Mouse (Mus musculus): Measurements from ENCODE around the gene Plekhh3. TPM values are rescaled to one million over a fixed set of nuclear protein-coding genes. Genes with fewer than 3 reads are reported as not detected.
A peak's percentile ranks its signal among the peaks of the same experiment; 100 is the strongest.

Gene Plekhh3
- total RNA-seq, 1 experiment from 2014 or later, result 30.5 TPM

DNA sequence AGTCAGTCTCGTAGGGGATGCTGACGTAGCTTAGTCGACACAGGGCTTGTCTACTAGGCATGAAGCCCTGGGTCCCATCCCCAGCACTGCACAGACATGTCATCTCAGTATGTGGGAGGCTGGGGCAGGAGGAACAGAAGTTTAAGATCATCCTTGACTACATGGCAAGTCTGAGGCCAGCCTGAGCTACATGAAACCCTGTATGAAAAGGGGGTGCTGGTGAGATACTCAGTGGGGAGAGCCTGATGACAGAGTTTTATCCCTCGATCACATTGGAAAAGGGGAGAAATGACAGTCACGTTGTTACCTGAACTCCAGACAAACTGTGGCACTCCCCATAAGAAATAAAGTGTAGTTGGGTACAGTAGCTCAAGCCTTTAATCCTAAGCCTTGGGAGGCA, 16.4 kb upstream of the Plekhh3 start:
- no peak for DNase-seq

GRCm38 (mm10) chr11:101186526-101187247, 15.5 kb upstream of the Plekhh3 start:
- DNase-seq, result peak; percentile 4

GRCm38 (mm10) chr11:101185441-101185840, 14.3 kb upstream of the Plekhh3 start:
- DNase-seq, result no peak

DNA sequence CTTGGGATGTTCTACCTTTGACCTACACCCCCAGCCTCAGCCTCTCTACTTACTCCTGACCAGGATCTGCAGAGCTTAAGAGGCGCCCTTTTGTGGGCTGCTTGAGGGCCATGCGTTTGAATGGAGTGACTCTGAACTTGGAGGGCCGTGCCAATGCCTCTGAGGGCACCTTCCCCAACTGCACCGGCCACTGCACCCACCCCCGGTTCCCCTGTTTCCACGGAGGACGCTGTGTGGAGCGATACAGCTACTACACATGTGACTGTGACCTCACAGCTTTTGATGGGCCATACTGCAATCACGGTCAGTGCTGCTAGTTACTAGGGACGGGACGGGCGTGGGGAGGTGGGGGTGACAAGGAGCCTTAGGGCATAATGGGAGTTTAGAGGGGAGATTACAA, 13.8 kb upstream of the Plekhh3 start:
- DNase-seq, result no peak

GRCm38 (mm10) chr11:101182771-101183517, 11.8 kb upstream of the Plekhh3 start:
- DNase-seq, result no peak

DNA sequence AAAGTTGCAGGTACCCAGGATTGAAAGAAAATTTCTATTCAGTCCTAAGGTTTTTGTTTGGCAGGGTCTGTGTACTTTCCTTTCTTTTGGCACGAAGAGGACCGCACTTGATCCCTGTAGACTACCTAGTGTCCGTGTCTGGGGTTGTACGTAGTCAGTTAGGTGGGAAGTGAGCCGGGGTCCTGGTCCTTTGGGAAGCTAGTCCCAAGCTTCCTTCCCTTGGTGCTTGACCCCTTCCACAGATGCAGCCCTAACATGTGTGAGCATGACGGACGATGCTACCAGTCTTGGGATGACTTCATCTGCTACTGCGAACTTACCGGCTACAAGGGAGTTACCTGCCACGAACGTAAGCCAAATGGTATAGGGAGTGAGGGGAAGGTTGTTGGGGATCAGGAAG, 10.8 kb upstream of the Plekhh3 start:
- DNase-seq, result no peak

GRCm38 (mm10) chr11:101180846-101181740, 9.9 kb upstream of the Plekhh3 start:
- DNase-seq, result peak; percentile 88

- no peak for DNase-seq
Observed at GRCm38 (mm10) chr11:101180261-101180660, 9.1 kb upstream of the Plekhh3 start.

GRCm38 (mm10) chr11:101179306-101179705, 8.2 kb upstream of the Plekhh3 start:
- DNase-seq, result no peak

- DNase-seq, result no peak
Observed at GRCm38 (mm10) chr11:101178061-101179058, 7.2 kb upstream of the Plekhh3 start.

GRCm38 (mm10) chr11:101176933-101177773, 6.0 kb upstream of the Plekhh3 start:
- peak; percentile 74 for DNase-seq

DNA sequence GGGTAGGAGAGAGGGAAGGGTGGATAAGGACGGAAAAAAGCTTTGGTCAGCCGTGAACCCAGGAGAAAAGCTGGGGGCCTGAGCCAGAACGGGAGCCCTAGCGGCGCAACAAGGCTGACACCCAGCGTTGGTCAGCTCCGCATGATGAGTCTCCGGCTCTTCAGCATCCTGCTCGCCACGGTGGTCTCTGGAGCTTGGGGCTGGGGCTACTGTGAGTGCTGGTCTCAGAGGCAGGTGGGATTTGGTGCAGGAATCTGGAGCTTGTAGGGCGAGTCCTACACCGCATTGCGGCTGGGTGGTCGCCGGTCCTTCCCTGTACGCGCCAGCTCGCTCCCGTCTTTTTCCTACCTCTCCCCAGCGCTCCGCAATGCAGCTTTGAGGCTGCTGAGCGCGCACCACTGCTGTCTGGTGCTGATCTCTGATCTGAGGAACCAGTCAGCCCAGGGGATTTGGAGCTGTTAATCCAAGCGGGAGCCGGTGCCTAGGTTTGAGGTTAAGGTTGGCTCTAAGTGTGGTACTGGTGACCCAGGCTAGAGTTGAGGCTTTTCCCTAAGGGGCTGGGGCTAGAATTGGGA, 5.1 kb upstream of the Plekhh3 start:
- DNase-seq, result peak; percentile 70

GRCm38 (mm10) chr11:101175636-101176116, 4.5 kb upstream of the Plekhh3 start:
- peak; percentile 51 for DNase-seq

GRCm38 (mm10) chr11:101174851-101175628, 3.9 kb upstream of the Plekhh3 start, which contains the start of gene Ccr10:
Ccr10 (minus strand) TSS chr11:101175443.
- peak; percentile 50 for DNase-seq

- DNase-seq, result no peak
Observed at GRCm38 (mm10) chr11:101174389-101174745, 3.2 kb upstream of the Plekhh3 start.

- peak; percentile 88 for DNase-seq
Observed at GRCm38 (mm10) chr11:101173631-101174388, 2.7 kb upstream of the Plekhh3 start.

DNA sequence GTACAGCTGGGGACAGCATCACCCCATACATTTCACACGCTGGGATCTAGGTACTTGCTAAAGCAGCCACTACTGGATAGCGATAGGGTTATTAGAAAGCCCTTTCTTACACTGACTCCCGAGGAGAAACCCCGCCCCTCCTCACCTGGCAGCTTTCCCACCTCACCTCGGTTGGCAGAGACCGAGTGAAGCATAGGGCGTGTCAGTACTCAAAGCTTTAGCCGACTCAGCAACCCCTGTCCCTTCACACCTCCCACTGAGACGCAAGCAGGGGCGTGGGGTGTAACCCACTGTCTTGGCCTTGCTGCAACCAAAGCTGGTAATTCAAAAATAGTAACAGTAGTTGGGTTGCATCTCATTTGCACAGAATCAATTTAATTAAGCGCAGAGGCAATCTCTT, 2.0 kb upstream of the Plekhh3 start:
- DNase-seq, result no peak

DNA sequence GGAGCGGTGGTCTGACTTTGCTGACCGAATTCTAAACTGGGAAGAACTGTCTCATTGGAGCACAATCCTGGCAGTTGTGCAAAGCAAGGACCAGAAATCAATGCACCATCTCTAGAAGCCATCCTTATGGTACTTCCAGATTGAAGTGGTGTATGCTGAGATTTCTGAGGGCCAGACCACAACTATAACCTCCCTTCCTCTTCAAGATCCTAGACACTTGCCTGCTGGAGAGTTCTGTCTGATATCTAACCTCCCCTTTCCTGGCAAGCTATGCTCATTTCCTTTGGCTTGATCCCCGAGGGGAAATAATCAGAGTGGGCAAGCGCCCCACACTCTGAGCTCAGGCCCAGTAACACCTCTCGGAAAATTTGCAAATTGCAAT, 1.3 kb upstream of the Plekhh3 start:
- DNase-seq, result no peak
